Mouse (Mus musculus): Measurements from ENCODE around the gene Itprip. TPM values are rescaled to one million over a fixed set of nuclear protein-coding genes. Genes with fewer than 3 reads are reported as not detected.

Gene Itprip
- polyA plus RNA-seq, 2 experiments = 2.0 to 2.2 TPM

DNA sequence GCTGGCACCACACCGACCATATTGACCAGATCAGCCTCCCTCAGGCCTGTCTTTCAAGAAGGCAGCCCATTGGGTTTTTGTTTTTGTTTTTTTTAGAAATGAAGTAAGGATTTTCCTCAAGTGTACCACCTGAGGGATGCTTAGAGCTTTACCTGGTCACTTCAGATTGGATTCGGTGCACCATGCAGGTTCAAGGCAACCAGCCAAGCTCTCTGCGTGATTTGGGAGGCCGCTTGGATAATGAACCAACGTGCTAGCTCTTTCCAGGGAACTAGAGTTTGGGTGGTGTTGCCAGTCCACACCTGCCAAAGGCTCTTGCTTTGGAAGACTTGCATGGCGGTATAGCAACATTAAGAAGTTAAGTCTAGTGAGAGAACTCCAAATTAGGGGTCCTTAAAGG, 26.0 kb downstream of the Itprip start:
- Histone ChIP-seq H3K27ac (no peak overlapping the region), H3K4me1 (replicated peaks; ENCODE audit: control insufficient read depth in 2 of 2, insufficient read depth in 2 of 2, low read length in 1 of 2) (peaks cover 5 to 7% of the 10 kb centered on the region in 2 experiments), H3K4me3 (ENCODE audit: insufficient read depth in 1 of 2, low read depth in 2 of 2, low read length in 2 of 2) (no peak overlapping the region), H3K9me3 (ENCODE audit: control insufficient read depth, low read length) (no peaks in the 10 kb centered on the region), H3K4me2 (ENCODE audit: low read depth) (no peak overlapping the region), H3K9ac (replicated peaks) (no peak overlapping the region), H3K27me3 (ENCODE audit: control insufficient read depth, insufficient read depth, low read length) (no peaks in the 10 kb centered on the region), H3K36me3 (replicated peaks; ENCODE audit: control insufficient read depth, insufficient read depth, low read depth) (no peaks in the 10 kb centered on the region; the same call in 1 of the 2 replicates)
- DNase-seq (ENCODE audit: low read depth in 3 of 3, low spot score in 3 of 3) (no peak), ATAC-seq (ENCODE audit: insufficient read depth) (no peak)
- 78% methylated on average over 6 of the region's 6 CpGs for WGBS (ENCODE audit: insufficient replicate concordance)
- TF ChIP-seq EP300 (IDR thresholded peaks at IDR 0.05; ENCODE audit: low read depth) (no peak), CTCF (IDR thresholded peaks at IDR 0.05; ENCODE audit: low read depth) (no peak)

DNA sequence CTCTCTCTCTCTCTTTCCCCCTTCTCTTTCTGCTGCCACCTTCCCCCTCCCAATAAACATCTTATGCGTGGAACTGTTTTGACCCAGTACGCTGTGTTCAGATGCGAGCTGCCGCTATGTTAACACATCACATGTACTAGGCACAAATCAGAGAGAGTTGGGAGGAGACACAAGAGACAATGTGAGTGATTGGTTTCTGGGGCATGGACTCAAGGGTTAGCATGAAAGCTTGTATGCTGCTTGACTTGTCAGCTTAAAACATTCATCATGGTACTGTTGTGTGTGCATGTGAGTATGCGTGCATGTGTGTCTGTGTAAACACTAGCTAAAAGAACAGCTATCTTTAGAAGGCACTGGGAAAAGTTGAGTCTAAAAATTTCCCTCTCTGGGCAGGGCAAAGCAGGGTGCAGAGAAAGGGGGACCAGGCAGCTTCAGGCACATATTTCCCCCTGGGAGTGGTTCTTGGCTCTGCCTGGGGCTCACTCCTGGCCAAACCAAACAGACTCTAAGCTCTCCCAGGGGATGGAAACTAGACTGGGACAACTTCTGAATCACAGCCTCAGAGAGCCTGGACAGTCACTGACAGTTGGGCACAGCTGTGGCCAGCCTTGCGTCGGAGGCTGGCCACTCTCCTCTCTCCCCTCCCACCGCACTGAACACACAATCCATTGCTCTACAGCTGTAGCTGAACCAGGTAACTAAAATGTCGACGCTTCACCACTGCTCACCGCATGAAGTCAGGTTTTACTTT, 27.4 kb downstream of the Itprip start:
- ATAC-seq (ENCODE audit: insufficient read depth) (no peak), DNase-seq (ENCODE audit: low read depth in 3 of 3, low spot score in 3 of 3) (no peak)
- H3K4me3 ChIP-seq (ENCODE audit: insufficient read depth in 1 of 2, low read depth in 2 of 2, low read length in 2 of 2) = no peak overlapping the region
- H3K9ac ChIP-seq (replicated peaks) = no peak overlapping the region
- no peaks in the 10 kb centered on the region; the same call in 1 of the 2 replicates for H3K36me3 ChIP-seq (replicated peaks; ENCODE audit: control insufficient read depth, insufficient read depth, low read depth)
- no peak overlapping the region for H3K27ac ChIP-seq
- no peaks in the 10 kb centered on the region for H3K9me3 ChIP-seq (ENCODE audit: control insufficient read depth, low read length)
- H3K27me3 ChIP-seq (ENCODE audit: control insufficient read depth, insufficient read depth, low read length) = no peaks in the 10 kb centered on the region
- TF ChIP-seq CTCF (IDR thresholded peaks at IDR 0.05; ENCODE audit: low read depth) (no peak), EP300 (IDR thresholded peaks at IDR 0.05; ENCODE audit: low read depth) (no peak)
- peaks cover 0 to 4% of the 10 kb centered on the region in 2 experiments; a peak in 1 of 4 replicates for H3K4me1 ChIP-seq (replicated peaks; ENCODE audit: control insufficient read depth in 2 of 2, insufficient read depth in 2 of 2, low read length in 1 of 2)
- 75% methylated on average over 11 of the region's 11 CpGs for WGBS (ENCODE audit: insufficient replicate concordance)
- H3K4me2 ChIP-seq (ENCODE audit: low read depth) = no peak overlapping the region

DNA sequence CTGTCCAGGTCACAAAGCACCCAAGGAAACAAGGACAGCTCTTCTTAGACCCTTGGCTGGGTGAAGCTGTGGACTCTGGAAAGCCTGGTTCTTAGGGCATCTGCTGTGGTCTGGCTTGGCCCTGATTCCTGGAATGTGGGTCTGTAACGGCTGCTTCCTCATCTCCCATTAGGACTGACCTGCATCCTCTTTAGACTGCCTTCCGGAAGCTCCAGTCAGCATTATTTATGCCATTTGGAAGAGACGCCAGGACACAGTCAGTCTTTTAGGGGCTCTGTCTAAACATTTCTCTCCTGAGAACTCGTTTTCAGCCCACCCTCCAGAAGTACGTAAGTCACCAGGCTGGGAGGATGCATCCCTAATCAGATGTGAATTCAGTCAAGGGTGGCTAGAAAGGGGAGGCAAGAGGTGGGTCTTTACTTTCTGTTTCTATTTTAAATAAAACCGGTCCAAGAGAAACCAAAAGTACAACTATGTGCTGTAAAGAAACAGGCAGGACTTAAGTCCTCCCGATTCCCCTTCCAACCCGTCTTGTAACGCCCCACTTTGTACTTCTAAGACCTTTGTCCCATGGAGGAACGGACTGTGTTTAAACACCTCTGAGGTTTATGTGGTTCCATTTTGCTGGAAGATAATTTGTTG, 28.5 kb downstream of the Itprip start:
- H3K9ac ChIP-seq (replicated peaks) = no peak overlapping the region
- no peak overlapping the region for H3K4me3 ChIP-seq (ENCODE audit: insufficient read depth in 1 of 2, low read depth in 2 of 2, low read length in 2 of 2)
- H3K4me2 ChIP-seq (ENCODE audit: low read depth) = no peak overlapping the region; the same call in 1 of the 2 replicates
- H3K27ac ChIP-seq = no peak overlapping the region
- WGBS (ENCODE audit: insufficient replicate concordance) = 33% methylated on average over 10 of the region's 10 CpGs
- H3K27me3 ChIP-seq (ENCODE audit: control insufficient read depth, insufficient read depth, low read length) = no peaks in the 10 kb centered on the region
- no peaks in the 10 kb centered on the region for H3K9me3 ChIP-seq (ENCODE audit: control insufficient read depth, low read length)
- TF ChIP-seq CTCF (IDR thresholded peaks at IDR 0.05; ENCODE audit: low read depth) (no peak), EP300 (IDR thresholded peaks at IDR 0.05; ENCODE audit: low read depth) (no peak)
- ATAC-seq (ENCODE audit: insufficient read depth) = no peak
- H3K36me3 ChIP-seq (replicated peaks; ENCODE audit: control insufficient read depth, insufficient read depth, low read depth) = no peaks in the 10 kb centered on the region
- peaks cover 0 to 4% of the 10 kb centered on the region in 2 experiments; a peak in 1 of 4 replicates for H3K4me1 ChIP-seq (replicated peaks; ENCODE audit: control insufficient read depth in 2 of 2, insufficient read depth in 2 of 2, low read length in 1 of 2)
- DNase-seq (ENCODE audit: low read depth in 3 of 3, low spot score in 3 of 3) = no peak

DNA sequence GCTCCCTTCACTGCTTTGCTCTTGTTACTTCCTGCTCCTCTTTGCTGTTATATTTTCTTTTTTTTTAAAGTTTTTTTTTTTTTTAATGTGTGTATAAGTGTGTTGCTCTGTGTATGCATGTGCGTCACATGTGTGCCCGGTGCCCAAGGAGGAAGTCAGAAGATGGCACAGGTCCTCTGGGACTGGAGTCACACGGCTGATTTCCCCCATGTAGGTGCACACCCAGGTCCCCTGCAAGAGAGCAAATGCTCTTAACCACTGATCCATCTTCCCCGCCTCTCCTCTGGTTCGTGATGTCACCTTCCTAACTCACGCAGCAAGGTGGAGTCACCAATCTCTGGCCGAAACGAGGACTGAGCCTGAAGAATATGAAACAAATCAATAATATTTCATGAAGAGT, 31.1 kb downstream of the Itprip start:
- Histone ChIP-seq H3K27me3 (ENCODE audit: control insufficient read depth, insufficient read depth, low read length) (no peaks in the 10 kb centered on the region), H3K9ac (replicated peaks) (no peak overlapping the region), H3K4me2 (ENCODE audit: low read depth) (no peak overlapping the region), H3K9me3 (ENCODE audit: control insufficient read depth, low read length) (no peaks in the 10 kb centered on the region), H3K4me3 (ENCODE audit: insufficient read depth in 1 of 2, low read depth in 2 of 2, low read length in 2 of 2) (no peak overlapping the region), H3K27ac (no peak overlapping the region), H3K4me1 (replicated peaks; ENCODE audit: control insufficient read depth in 2 of 2, insufficient read depth in 2 of 2, low read length in 1 of 2) (peaks cover 0 to 4% of the 10 kb centered on the region in 2 experiments; a peak in 1 of 4 replicates), H3K36me3 (replicated peaks; ENCODE audit: control insufficient read depth, insufficient read depth, low read depth) (no peaks in the 10 kb centered on the region)
- no peak for TF ChIP-seq CTCF (IDR thresholded peaks at IDR 0.05; ENCODE audit: low read depth)
- TF ChIP-seq EP300 (IDR thresholded peaks at IDR 0.05; ENCODE audit: low read depth) = no peak
- DNase-seq (ENCODE audit: low read depth in 3 of 3, low spot score in 3 of 3) (no peak), ATAC-seq (ENCODE audit: insufficient read depth) (no peak)
- 73% methylated on average over 8 of the region's 8 CpGs for WGBS (ENCODE audit: insufficient replicate concordance)

DNA sequence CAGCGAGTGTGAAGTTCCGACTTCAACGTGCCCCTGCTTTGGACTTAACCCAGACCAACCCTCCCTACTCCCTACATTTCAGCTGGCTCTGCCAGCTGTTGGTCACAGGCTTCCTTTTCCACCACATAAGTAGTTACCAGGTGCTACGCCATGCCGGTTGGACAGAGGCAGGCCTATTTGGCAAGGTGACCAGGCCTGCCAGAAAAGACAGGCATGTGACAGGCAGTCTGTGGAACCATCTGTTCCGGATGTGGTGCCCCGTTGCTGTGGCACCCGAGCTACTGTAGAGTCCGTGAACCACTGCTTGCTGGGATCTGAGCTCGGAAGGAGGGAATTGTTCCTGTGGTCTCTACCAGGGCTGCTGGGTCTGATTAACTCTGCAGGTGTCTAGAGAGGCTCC, 31.7 kb downstream of the Itprip start:
- no peak for DNase-seq (ENCODE audit: low read depth in 3 of 3, low spot score in 3 of 3)
- Histone ChIP-seq H3K27me3 (ENCODE audit: control insufficient read depth, insufficient read depth, low read length) (no peaks in the 10 kb centered on the region), H3K4me2 (ENCODE audit: low read depth) (no peak overlapping the region), H3K36me3 (replicated peaks; ENCODE audit: control insufficient read depth, insufficient read depth, low read depth) (no peaks in the 10 kb centered on the region), H3K9ac (replicated peaks) (no peak overlapping the region), H3K4me1 (replicated peaks; ENCODE audit: control insufficient read depth in 2 of 2, insufficient read depth in 2 of 2, low read length in 1 of 2) (peaks cover 0 to 4% of the 10 kb centered on the region in 2 experiments; a peak in 1 of 4 replicates), H3K4me3 (ENCODE audit: insufficient read depth in 1 of 2, low read depth in 2 of 2, low read length in 2 of 2) (no peak overlapping the region), H3K9me3 (ENCODE audit: control insufficient read depth, low read length) (no peaks in the 10 kb centered on the region), H3K27ac (no peak overlapping the region)
- 77% methylated on average over 10 of the region's 10 CpGs for WGBS (ENCODE audit: insufficient replicate concordance)
- ATAC-seq (ENCODE audit: insufficient read depth) = no peak
- TF ChIP-seq CTCF (IDR thresholded peaks at IDR 0.05; ENCODE audit: low read depth) (no peak), EP300 (IDR thresholded peaks at IDR 0.05; ENCODE audit: low read depth) (no peak)
